Mouse (Mus musculus): ENCODE results near the gene Slc26a8. TPM values are rescaled to one million over a fixed set of nuclear protein-coding genes. Genes with fewer than 3 reads are reported as not detected.

The Slc26a8 gene
- polyA plus RNA-seq, 1 experiment from 2014 or later: 3.0 TPM

GRCm38 (mm10) chr17:28715832-28716548 is 26.0 kb upstream of the Slc26a8 start:
- H3K4me1 ChIP-seq (ENCODE audit: control insufficient read depth, insufficient read depth, low read length): no peaks in the 10 kb centered on the region
- peaks cover 7% of the 10 kb centered on the region for H3K36me3 ChIP-seq (ENCODE audit: control insufficient read depth, insufficient read depth, low read length)
- no peaks in the 10 kb centered on the region for H3K9me3 ChIP-seq (ENCODE audit: control insufficient read depth, low read length)
- no peak for ATAC-seq (ENCODE audit: low read depth)
- H3K27ac ChIP-seq (ENCODE audit: low read depth, low read length): no peak overlapping the region
- H3K9ac ChIP-seq (replicated peaks; ENCODE audit: low read depth, low read length): no peak overlapping the region
- H3K27me3 ChIP-seq (ENCODE audit: control insufficient read depth, insufficient read depth, low read length): no peaks in the 10 kb centered on the region
- H3K4me3 ChIP-seq (ENCODE audit: low read depth, low read length): no peak overlapping the region
- 86% methylated on average over 6 of the region's 7 CpGs for WGBS
- H3K4me2 ChIP-seq (ENCODE audit: low read depth, low read length): no peak overlapping the region

- no peak overlapping the region for H3K9ac ChIP-seq (replicated peaks; ENCODE audit: low read depth, low read length)
- H3K27ac ChIP-seq (ENCODE audit: low read depth, low read length): no peak overlapping the region
- no peaks in the 10 kb centered on the region; the same call in 1 of the 2 replicates for H3K36me3 ChIP-seq (ENCODE audit: control insufficient read depth, insufficient read depth, low read length)
- no peaks in the 10 kb centered on the region for H3K27me3 ChIP-seq (ENCODE audit: control insufficient read depth, insufficient read depth, low read length)
- H3K4me2 ChIP-seq (ENCODE audit: low read depth, low read length): no peak overlapping the region
- WGBS: 94% methylated on average over 3 of the region's 3 CpGs
- no peaks in the 10 kb centered on the region for H3K9me3 ChIP-seq (ENCODE audit: control insufficient read depth, low read length)
- ATAC-seq (ENCODE audit: low read depth): no peak
- no peak overlapping the region for H3K4me3 ChIP-seq (ENCODE audit: low read depth, low read length)
- peaks cover 7% of the 10 kb centered on the region; the same call in 1 of the 2 replicates for H3K4me1 ChIP-seq (ENCODE audit: control insufficient read depth, insufficient read depth, low read length)
Measured at GRCm38 (mm10) chr17:28714006-28714405, 24.0 kb upstream of the Slc26a8 start.

GRCm38 (mm10) chr17:28712305-28712704 is 22.3 kb upstream of the Slc26a8 start:
- Histone ChIP-seq H3K27me3 (ENCODE audit: control insufficient read depth, insufficient read depth, low read length) (no peaks in the 10 kb centered on the region), H3K36me3 (ENCODE audit: control insufficient read depth, insufficient read depth, low read length) (no peaks in the 10 kb centered on the region; the same call in 1 of the 2 replicates), H3K4me2 (ENCODE audit: low read depth, low read length) (no peak overlapping the region), H3K4me1 (ENCODE audit: control insufficient read depth, insufficient read depth, low read length) (peaks cover 8% of the 10 kb centered on the region; the same call in 1 of the 2 replicates), H3K9ac (replicated peaks; ENCODE audit: low read depth, low read length) (no peak overlapping the region), H3K4me3 (ENCODE audit: low read depth, low read length) (no peak overlapping the region), H3K9me3 (ENCODE audit: control insufficient read depth, low read length) (no peaks in the 10 kb centered on the region), H3K27ac (ENCODE audit: low read depth, low read length) (no peak overlapping the region)
- ATAC-seq (ENCODE audit: low read depth): no peak
- WGBS: 83% methylated on average over 6 of the region's 6 CpGs

- Histone ChIP-seq H3K27me3 (ENCODE audit: control insufficient read depth, insufficient read depth, low read length) (no peaks in the 10 kb centered on the region), H3K4me1 (ENCODE audit: control insufficient read depth, insufficient read depth, low read length) (peaks cover 8% of the 10 kb centered on the region; the same call in 1 of the 2 replicates), H3K4me3 (ENCODE audit: low read depth, low read length) (no peak overlapping the region), H3K9me3 (ENCODE audit: control insufficient read depth, low read length) (no peaks in the 10 kb centered on the region), H3K9ac (replicated peaks; ENCODE audit: low read depth, low read length) (no peak overlapping the region), H3K36me3 (ENCODE audit: control insufficient read depth, insufficient read depth, low read length) (no peaks in the 10 kb centered on the region; the same call in 1 of the 2 replicates), H3K27ac (ENCODE audit: low read depth, low read length) (no peak overlapping the region), H3K4me2 (ENCODE audit: low read depth, low read length) (no peak overlapping the region)
- ATAC-seq (ENCODE audit: low read depth): no peak
- WGBS: 92% methylated on average over 6 of the region's 6 CpGs
Measured at GRCm38 (mm10) chr17:28711237-28711636, 21.2 kb upstream of the Slc26a8 start.

GRCm38 (mm10) chr17:28710291-28710688 is 20.3 kb upstream of the Slc26a8 start:
- no peak overlapping the region for H3K4me2 ChIP-seq (ENCODE audit: low read depth, low read length)
- H3K4me1 ChIP-seq (ENCODE audit: control insufficient read depth, insufficient read depth, low read length): peaks cover 8% of the 10 kb centered on the region; the same call in 1 of the 2 replicates
- H3K27ac ChIP-seq (ENCODE audit: low read depth, low read length): no peak overlapping the region
- H3K27me3 ChIP-seq (ENCODE audit: control insufficient read depth, insufficient read depth, low read length): no peaks in the 10 kb centered on the region
- ATAC-seq (ENCODE audit: low read depth): no peak
- no peak overlapping the region for H3K9ac ChIP-seq (replicated peaks; ENCODE audit: low read depth, low read length)
- no peaks in the 10 kb centered on the region; the same call in 1 of the 2 replicates for H3K36me3 ChIP-seq (ENCODE audit: control insufficient read depth, insufficient read depth, low read length)
- H3K9me3 ChIP-seq (ENCODE audit: control insufficient read depth, low read length): no peaks in the 10 kb centered on the region
- H3K4me3 ChIP-seq (ENCODE audit: low read depth, low read length): no peak overlapping the region
- WGBS: 95% methylated on average over 8 of the region's 8 CpGs

- Histone ChIP-seq H3K4me3 (ENCODE audit: low read depth, low read length) (no peak overlapping the region), H3K36me3 (ENCODE audit: control insufficient read depth, insufficient read depth, low read length) (no peaks in the 10 kb centered on the region; the same call in 1 of the 2 replicates), H3K9ac (replicated peaks; ENCODE audit: low read depth, low read length) (no peak overlapping the region), H3K4me2 (ENCODE audit: low read depth, low read length) (no peak overlapping the region), H3K9me3 (ENCODE audit: control insufficient read depth, low read length) (no peaks in the 10 kb centered on the region), H3K27ac (ENCODE audit: low read depth, low read length) (no peak overlapping the region), H3K27me3 (ENCODE audit: control insufficient read depth, insufficient read depth, low read length) (no peaks in the 10 kb centered on the region), H3K4me1 (ENCODE audit: control insufficient read depth, insufficient read depth, low read length) (peaks cover 8% of the 10 kb centered on the region; the same call in 1 of the 2 replicates)
- WGBS: 88% methylated on average over 8 of the region's 8 CpGs
- ATAC-seq (ENCODE audit: low read depth): no peak
Measured at GRCm38 (mm10) chr17:28709552-28710290, 19.7 kb upstream of the Slc26a8 start.

- WGBS: 59% methylated on average over 2 of the region's 2 CpGs
- Histone ChIP-seq H3K9ac (replicated peaks; ENCODE audit: low read depth, low read length) (no peak overlapping the region), H3K4me1 (ENCODE audit: control insufficient read depth, insufficient read depth, low read length) (peaks cover 8% of the 10 kb centered on the region; the same call in 1 of the 2 replicates), H3K36me3 (ENCODE audit: control insufficient read depth, insufficient read depth, low read length) (no peaks in the 10 kb centered on the region), H3K27me3 (ENCODE audit: control insufficient read depth, insufficient read depth, low read length) (no peaks in the 10 kb centered on the region), H3K9me3 (ENCODE audit: control insufficient read depth, low read length) (no peaks in the 10 kb centered on the region), H3K27ac (ENCODE audit: low read depth, low read length) (no peak overlapping the region), H3K4me2 (ENCODE audit: low read depth, low read length) (no peak overlapping the region), H3K4me3 (ENCODE audit: low read depth, low read length) (no peak overlapping the region)
- no peak for ATAC-seq (ENCODE audit: low read depth)
Measured at GRCm38 (mm10) chr17:28708989-28709388, 19.0 kb upstream of the Slc26a8 start.

GRCm38 (mm10) chr17:28707816-28708215 is 17.8 kb upstream of the Slc26a8 start:
- ATAC-seq (ENCODE audit: low read depth): no peak
- Histone ChIP-seq H3K36me3 (ENCODE audit: control insufficient read depth, insufficient read depth, low read length) (no peaks in the 10 kb centered on the region), H3K4me1 (ENCODE audit: control insufficient read depth, insufficient read depth, low read length) (peaks cover 8% of the 10 kb centered on the region; the same call in 1 of the 2 replicates), H3K9ac (replicated peaks; ENCODE audit: low read depth, low read length) (no peak overlapping the region), H3K4me2 (ENCODE audit: low read depth, low read length) (no peak overlapping the region), H3K27me3 (ENCODE audit: control insufficient read depth, insufficient read depth, low read length) (no peaks in the 10 kb centered on the region), H3K27ac (ENCODE audit: low read depth, low read length) (no peak overlapping the region), H3K9me3 (ENCODE audit: control insufficient read depth, low read length) (no peaks in the 10 kb centered on the region), H3K4me3 (ENCODE audit: low read depth, low read length) (no peak overlapping the region)
- WGBS: 96% methylated on average over 2 of the region's 2 CpGs

- Histone ChIP-seq H3K4me1 (ENCODE audit: control insufficient read depth, insufficient read depth, low read length) (peaks cover 8% of the 10 kb centered on the region; the same call in 1 of the 2 replicates), H3K36me3 (ENCODE audit: control insufficient read depth, insufficient read depth, low read length) (no peaks in the 10 kb centered on the region), H3K9me3 (ENCODE audit: control insufficient read depth, low read length) (no peaks in the 10 kb centered on the region), H3K27ac (ENCODE audit: low read depth, low read length) (no peak overlapping the region), H3K4me3 (ENCODE audit: low read depth, low read length) (no peak overlapping the region), H3K27me3 (ENCODE audit: control insufficient read depth, insufficient read depth, low read length) (no peaks in the 10 kb centered on the region), H3K4me2 (ENCODE audit: low read depth, low read length) (no peak overlapping the region), H3K9ac (replicated peaks; ENCODE audit: low read depth, low read length) (no peak overlapping the region)
- ATAC-seq (ENCODE audit: low read depth): no peak
- WGBS: 86% methylated on average over 3 of the region's 3 CpGs
Measured at GRCm38 (mm10) chr17:28707136-28707627, 17.1 kb upstream of the Slc26a8 start.
